Comparison of ENCODE assay signal across 9 mouse cellular contexts in genomic region chr1:171343922-171344677, GRCm38 (mm10). TPM values are rescaled to one million over a fixed set of nuclear protein-coding genes. Genes with fewer than 3 reads are reported as not detected.
DNase-seq lines count a peak whose midpoint lies in the region; ATAC-seq and TF ChIP-seq lines count a peak whose summit lies in the region.
"Had no signal": no experiment of that assay in that cellular context is flagged by ENCODE, and none has a peak within 500 bp of the region (broad histone marks: within the 10 kb centered on the region; RNA-seq: fewer than 3 reads in every experiment).

No protein-coding gene starts in this region.

- no peaks in the 10 kb centered on the region for H3K27me3 ChIP-seq in hindbrain, embryonic 13.5 days
- no peaks in the 10 kb centered on the region for H3K27me3 ChIP-seq in limb, embryonic 15.5 days
- H3K27me3 ChIP-seq: megakaryocyte, embryonic 14.5 days had no signal

- peaks cover 45% of the 10 kb centered on the region for H3K36me3 ChIP-seq in hindbrain, embryonic 13.5 days
- peaks cover 48% of the 10 kb centered on the region for H3K36me3 ChIP-seq in limb, embryonic 15.5 days

- 82% methylated on average over 9 of the region's 9 CpGs for WGBS in hindbrain, embryonic 13.5 days
- 68% methylated on average over 9 of the region's 9 CpGs for WGBS in limb, embryonic 15.5 days

- DNase-seq in left cerebral cortex, adult 2 months (ENCODE audit: extremely low spot score in 1 of 2, low spot score in 2 of 2), result no peak
- DNase-seq in left cerebral cortex, postnatal 36 days (ENCODE audit: low spot score in 2 of 2), result no peak
- peak; percentile 48 for DNase-seq in adrenal gland, adult 8-10 months
- DNase-seq in retina, postnatal 1 day, result peak; percentile 17
- DNase-seq in spleen, postnatal 36 days (ENCODE audit: low spot score in 2 of 2), result no peak

- H3K27ac ChIP-seq in left cerebral cortex, adult 2 months, result no peak overlapping the region
- H3K27ac ChIP-seq in hindbrain, embryonic 13.5 days, result no peak overlapping the region
- no peak overlapping the region for H3K27ac ChIP-seq in limb, embryonic 15.5 days

- H3K4me2 ChIP-seq in hindbrain, embryonic 13.5 days, result peak overlapping the region; percentile 92
- peak overlapping the region; percentile 71 for H3K4me2 ChIP-seq in limb, embryonic 15.5 days

- H3K4me3 ChIP-seq in left cerebral cortex, adult 2 months, result peak overlapping the region; percentile 74
- peak overlapping the region; percentile 93; the same call in 1 of the 2 replicates for H3K4me3 ChIP-seq in hindbrain, embryonic 13.5 days
- peak overlapping the region; percentile 89; the same call in 1 of the 2 replicates for H3K4me3 ChIP-seq in limb, embryonic 15.5 days

- H3K9me3 ChIP-seq in hindbrain, embryonic 13.5 days, result peaks cover 5% of the 10 kb centered on the region; the same call in 1 of the 2 replicates
- H3K9me3 ChIP-seq in limb, embryonic 15.5 days, result peaks cover 5% of the 10 kb centered on the region; the same call in 1 of the 2 replicates
- H3K9me3 ChIP-seq: megakaryocyte, embryonic 14.5 days had no signal

- H3K4me1 ChIP-seq in hindbrain, embryonic 13.5 days (replicated peaks), result peaks cover 42% of the 10 kb centered on the region
- H3K4me1 ChIP-seq in limb, embryonic 15.5 days, result peaks cover 24% of the 10 kb centered on the region

- ATAC-seq in hindbrain, embryonic 13.5 days (ENCODE audit: low FRiP score), result no peak
- 0 out of 2 replicates have a peak, but pooled peaks have one; percentile 46 for ATAC-seq in limb, embryonic 15.5 days (ENCODE audit: insufficient number of reproducible peaks, low FRiP score, low TSS enrichment, low read depth)
- ATAC-seq in frontal cortex, adult (ENCODE audit: low TSS enrichment), result no peak

- no peak for TF ChIP-seq CTCF in left cerebral cortex, adult 2 months (IDR thresholded peaks at IDR 0.05)

- no peak overlapping the region for H3K9ac ChIP-seq in hindbrain, embryonic 13.5 days
- H3K9ac ChIP-seq in limb, embryonic 15.5 days, result no peak overlapping the region

- intact Hi-C loops in left cerebral cortex, adult 2 months (cut with DNase I), result loop anchor here (2.0 kb wide), 1 partner anchor 15 kb away; the partner anchor contains the start of gene Dedd
- intact Hi-C loops in left cerebral cortex, postnatal 36 days (cut with DNase I), result no loop called here

RNA-seq across cellular contexts. Expression of gene Nit1, which starts 1.3 kb away (rescaled TPM):
- total RNA-seq in left cerebral cortex, adult 2 months (2021), result 10 to 100 TPM; 43.3 to 44.3 TPM
- total RNA-seq in left cerebral cortex, postnatal 36 days (2021), result 10 to 100 TPM; 39.6 to 48.0 TPM
- 100 to 1,000 TPM in 1 of 4 experiments, 10 to 100 TPM in 3; 81.4 to 103 (median 89.6) TPM for total RNA-seq in adrenal gland, adult 8-10 months (2022)
- 54.8 and 59.7 TPM in 2 replicates for polyA plus RNA-seq in hindbrain, embryonic 13.5 days (2015; fragmentation: Nextera tagmentation; extraction: Ambion mirVana)
- polyA plus RNA-seq in limb, embryonic 15.5 days (2015; fragmentation: Nextera tagmentation; extraction: Ambion mirVana), result 38.8 and 38.9 TPM in 2 replicates

RNA-seq across cellular contexts. Expression of gene Pfdn2, which starts 1.4 kb away (rescaled TPM):
- total RNA-seq in left cerebral cortex, adult 2 months (2021), result 100 to 1,000 TPM; 186 to 191 TPM
- 100 to 1,000 TPM; 161 to 185 TPM for total RNA-seq in left cerebral cortex, postnatal 36 days (2021)
- total RNA-seq in adrenal gland, adult 8-10 months (2022), result 100 to 1,000 TPM in 2 of 4 experiments, 10 to 100 TPM in 2; 76.7 to 184 (median 115) TPM
- 164 and 169 TPM in 2 replicates for polyA plus RNA-seq in hindbrain, embryonic 13.5 days (2015; fragmentation: Nextera tagmentation; extraction: Ambion mirVana)
- 93.0 and 95.1 TPM in 2 replicates for polyA plus RNA-seq in limb, embryonic 15.5 days (2015; fragmentation: Nextera tagmentation; extraction: Ambion mirVana)

RNA-seq across cellular contexts. Expression of gene Dedd, which starts 15.2 kb away (rescaled TPM):
- total RNA-seq in left cerebral cortex, adult 2 months (2021), result 10 to 100 TPM; 40.4 to 40.9 TPM
- 10 to 100 TPM; 36.9 to 41.3 TPM for total RNA-seq in left cerebral cortex, postnatal 36 days (2021)
- total RNA-seq in adrenal gland, adult 8-10 months (2022), result 10 to 100 TPM; 31.0 to 45.9 (median 36.7) TPM
- polyA plus RNA-seq in hindbrain, embryonic 13.5 days (2015; fragmentation: Nextera tagmentation; extraction: Ambion mirVana), result 51.6 and 52.3 TPM in 2 replicates
- polyA plus RNA-seq in limb, embryonic 15.5 days (2015; fragmentation: Nextera tagmentation; extraction: Ambion mirVana), result 52.2 and 56.9 TPM in 2 replicates

RNA-seq across cellular contexts. Expression of gene Klhdc9, which starts 16.5 kb away (rescaled TPM):
- total RNA-seq in left cerebral cortex, adult 2 months (2021), result 1 to 10 TPM; 6.2 to 7.1 TPM
- total RNA-seq in left cerebral cortex, postnatal 36 days (2021), result 10 to 100 TPM in 1 of 2 experiments, 1 to 10 TPM in 1; 7.9 to 10.9 TPM
- total RNA-seq in adrenal gland, adult 8-10 months (2022), result 10 to 100 TPM in 1 of 4 experiments, 1 to 10 TPM in 3; 1.7 to 13.1 (median 6.2) TPM
- polyA plus RNA-seq in hindbrain, embryonic 13.5 days (2015; fragmentation: Nextera tagmentation; extraction: Ambion mirVana), result 2.8 and 3.3 TPM in 2 replicates
- polyA plus RNA-seq in limb, embryonic 15.5 days (2015; fragmentation: Nextera tagmentation; extraction: Ambion mirVana), result 1.5 TPM in 2 replicates

RNA-seq across cellular contexts. Expression of gene Nectin4, which starts 25.8 kb away (rescaled TPM):
- total RNA-seq in left cerebral cortex, adult 2 months (2021), result 1 to 10 TPM; 3.0 to 3.1 TPM
- 1 to 10 TPM; 2.3 to 3.9 TPM for total RNA-seq in left cerebral cortex, postnatal 36 days (2021)
- under 1 TPM; 0.10 to 0.54 (median 0.31) TPM for total RNA-seq in adrenal gland, adult 8-10 months (2022)
- polyA plus RNA-seq in hindbrain, embryonic 13.5 days (2015; fragmentation: Nextera tagmentation; extraction: Ambion mirVana), result 1.4 and 1.7 TPM in 2 replicates
- 56.3 and 61.5 TPM in 2 replicates for polyA plus RNA-seq in limb, embryonic 15.5 days (2015; fragmentation: Nextera tagmentation; extraction: Ambion mirVana)

Comparison
In these comparisons a context has a peak if more than half of its experiments do, and no peak if none do; other contexts are left out.
1. DNase-seq: peak in adrenal gland, adult 8-10 months (single experiment) and retina, postnatal 1 day (single experiment); none in left cerebral cortex, adult 2 months (0 of 2), left cerebral cortex, postnatal 36 days (0 of 2) and spleen, postnatal 36 days (0 of 2).
2. Peak in every context shown above with its lines, with median percentiles within 50 percentile points of each other: H3K4me3 ChIP-seq.